In the genomic region with DNA sequence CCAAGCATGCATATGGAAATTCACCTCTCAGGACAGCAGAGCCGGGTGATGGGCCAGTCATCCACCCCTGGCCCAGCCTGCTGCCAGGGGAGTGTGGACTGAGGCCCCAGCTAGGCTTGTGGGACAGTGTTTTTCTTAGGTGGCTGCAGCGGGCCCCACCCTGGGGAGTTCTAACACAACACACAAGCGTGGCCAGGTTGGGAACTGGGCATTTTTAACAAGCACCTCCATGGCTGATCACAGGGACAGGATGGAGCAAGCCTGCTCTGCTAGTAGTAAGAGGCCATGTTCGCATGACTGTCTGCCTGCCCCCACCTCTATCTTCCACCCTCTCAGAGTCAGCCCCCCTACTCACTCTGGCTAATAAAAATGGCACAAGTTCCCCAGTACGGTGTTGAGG, we compare ENCODE assay signal across 10 mouse cellular contexts. TPM values are rescaled to one million over a fixed set of nuclear protein-coding genes. Genes with fewer than 3 reads are reported as not detected.
A peak's percentile ranks its signal among the peaks of the same experiment; 100 is the strongest.
DNase-seq lines count a peak whose midpoint lies in the region; ATAC-seq and TF ChIP-seq lines count a peak whose summit lies in the region.
"Had no signal": no experiment of that assay in that cellular context is flagged by ENCODE, and none has a peak within 500 bp of the region (broad histone marks: within the 10 kb centered on the region; RNA-seq: fewer than 3 reads in every experiment).

No protein-coding gene starts in this region.

- H3K4me3 ChIP-seq in hindbrain, embryonic 10.5 days, result peak overlapping the region; percentile 90
- H3K4me3 ChIP-seq in hindbrain, postnatal 0 days (ENCODE audit: low read length), result no peak overlapping the region
- peak overlapping the region; percentile 83 for H3K4me3 ChIP-seq in embryonic facial prominence, embryonic 10.5 days
- no peak overlapping the region for H3K4me3 ChIP-seq in forebrain, embryonic 15.5 days
- no peak overlapping the region for H3K4me3 ChIP-seq in midbrain, embryonic 14.5 days (replicated peaks; ENCODE audit: low read depth, low read length)
- H3K4me3 ChIP-seq: megakaryocyte, embryonic 14.5 days had no signal

- H3K27me3 ChIP-seq in hindbrain, embryonic 10.5 days (ENCODE audit: insufficient read depth, poor library complexity, severe bottlenecking), result no peaks in the 10 kb centered on the region
- H3K27me3 ChIP-seq in hindbrain, postnatal 0 days (ENCODE audit: insufficient read depth, low read length), result no peaks in the 10 kb centered on the region
- H3K27me3 ChIP-seq in embryonic facial prominence, embryonic 10.5 days (replicated peaks; ENCODE audit: low read depth, poor library complexity, severe bottlenecking), result no peaks in the 10 kb centered on the region
- H3K27me3 ChIP-seq in forebrain, embryonic 15.5 days, result no peaks in the 10 kb centered on the region
- no peaks in the 10 kb centered on the region for H3K27me3 ChIP-seq in midbrain, embryonic 14.5 days (ENCODE audit: control insufficient read depth, insufficient read depth, low read length)

- peaks cover 2% of the 10 kb centered on the region; the same call in 1 of the 2 replicates for H3K36me3 ChIP-seq in hindbrain, embryonic 10.5 days
- no peaks in the 10 kb centered on the region for H3K36me3 ChIP-seq in hindbrain, postnatal 0 days (ENCODE audit: insufficient read depth, low read length)
- 0 out of 2 replicates have a peak, but pooled peaks cover 2% of the 10 kb centered on the region for H3K36me3 ChIP-seq in embryonic facial prominence, embryonic 10.5 days (replicated peaks)
- H3K36me3 ChIP-seq in forebrain, embryonic 15.5 days, result no peaks in the 10 kb centered on the region
- H3K36me3 ChIP-seq in midbrain, embryonic 14.5 days (ENCODE audit: control insufficient read depth, insufficient read depth, low read length), result no peaks in the 10 kb centered on the region

- no peak for DNase-seq in hindbrain, embryonic 10.5 days (ENCODE audit: low spot score)
- DNase-seq in hindbrain, postnatal 0 days (ENCODE audit: low spot score), result no peak
- peak; percentile 8 for DNase-seq in embryonic facial prominence, embryonic 10.5 days (ENCODE audit: low spot score)
- DNase-seq in midbrain, embryonic 14.5 days, result no peak
- no peak for DNase-seq in spleen, postnatal 36 days (ENCODE audit: low spot score in 2 of 2)
- no peak for DNase-seq in spleen, adult 18-20 months
- DNase-seq: left cerebral cortex, postnatal 4 days; thymus, adult 18-20 months had no signal

- H3K9ac ChIP-seq in hindbrain, postnatal 0 days (replicated peaks; ENCODE audit: low read length), result no peak overlapping the region
- no peak overlapping the region for H3K9ac ChIP-seq in forebrain, embryonic 15.5 days (replicated peaks)
- H3K9ac ChIP-seq in midbrain, embryonic 14.5 days (replicated peaks; ENCODE audit: low read length), result peak overlapping the region; percentile 31; the same call in 1 of the 2 replicates

- TF ChIP-seq CTCF in hindbrain, postnatal 0 days (IDR thresholded peaks at IDR 0.05; ENCODE audit: low read depth), result no peak

- peaks cover 97% of the 10 kb centered on the region for H3K4me1 ChIP-seq in hindbrain, embryonic 10.5 days (replicated peaks)
- H3K4me1 ChIP-seq in hindbrain, postnatal 0 days (ENCODE audit: insufficient read depth, low read length), result peaks cover 41% of the 10 kb centered on the region
- H3K4me1 ChIP-seq in embryonic facial prominence, embryonic 10.5 days, result peaks cover 96% of the 10 kb centered on the region
- H3K4me1 ChIP-seq in forebrain, embryonic 15.5 days, result peaks cover 66% of the 10 kb centered on the region
- H3K4me1 ChIP-seq in midbrain, embryonic 14.5 days (ENCODE audit: control insufficient read depth, insufficient read depth, low read length), result peaks cover 59% of the 10 kb centered on the region

- ATAC-seq in hindbrain, postnatal 0 days, result no peak
- ATAC-seq in forebrain, embryonic 15.5 days (replicated peaks), result no peak
- ATAC-seq in midbrain, embryonic 14.5 days (ENCODE audit: low FRiP score, low TSS enrichment), result no peak

- peak overlapping the region; percentile 99 for H3K27ac ChIP-seq in hindbrain, embryonic 10.5 days
- no peak overlapping the region for H3K27ac ChIP-seq in hindbrain, postnatal 0 days
- peak overlapping the region; percentile 96; the same call in 1 of the 2 replicates for H3K27ac ChIP-seq in embryonic facial prominence, embryonic 10.5 days (replicated peaks)
- 0 out of 2 replicates have a peak overlapping the region, but pooled peaks have one; percentile 11 for H3K27ac ChIP-seq in forebrain, embryonic 15.5 days (replicated peaks)
- H3K27ac ChIP-seq in midbrain, embryonic 14.5 days (replicated peaks; ENCODE audit: low read depth, low read length), result 0 out of 2 replicates have a peak overlapping the region, but pooled peaks have one; percentile 45

- 69% methylated on average over 5 of the region's 5 CpGs for WGBS in hindbrain, embryonic 10.5 days
- WGBS in hindbrain, postnatal 0 days, result 64% methylated on average over 5 of the region's 5 CpGs
- WGBS in embryonic facial prominence, embryonic 10.5 days, result 68% methylated on average over 5 of the region's 5 CpGs
- WGBS in forebrain, embryonic 15.5 days, result 70% methylated on average over 5 of the region's 5 CpGs
- 64% methylated on average over 5 of the region's 5 CpGs for WGBS in midbrain, embryonic 14.5 days

- H3K9me3 ChIP-seq in hindbrain, embryonic 10.5 days, result no peaks in the 10 kb centered on the region
- H3K9me3 ChIP-seq in hindbrain, postnatal 0 days (ENCODE audit: low read length), result no peaks in the 10 kb centered on the region
- no peaks in the 10 kb centered on the region for H3K9me3 ChIP-seq in embryonic facial prominence, embryonic 10.5 days
- no peaks in the 10 kb centered on the region for H3K9me3 ChIP-seq in forebrain, embryonic 15.5 days
- H3K9me3 ChIP-seq in midbrain, embryonic 14.5 days (ENCODE audit: control insufficient read depth, low read length), result no peaks in the 10 kb centered on the region
- H3K9me3 ChIP-seq: megakaryocyte, embryonic 14.5 days had no signal

- no peak overlapping the region for H3K4me2 ChIP-seq in hindbrain, postnatal 0 days (ENCODE audit: low read depth, low read length)
- no peak overlapping the region for H3K4me2 ChIP-seq in forebrain, embryonic 15.5 days (replicated peaks)
- peak overlapping the region; percentile 98 for H3K4me2 ChIP-seq in midbrain, embryonic 14.5 days (ENCODE audit: low read length)

RNA-seq across cellular contexts. Expression of gene Glis2, which starts 3.5 kb away (rescaled TPM):
- 27.3 and 27.9 TPM in 2 replicates for polyA plus RNA-seq in hindbrain, embryonic 10.5 days (2016; fragmentation: Nextera tagmentation; extraction: Ambion mirVana)
- 25.8 and 28.2 TPM in 2 replicates for total RNA-seq in hindbrain, postnatal 0 days (2014; rRNA removed)
- polyA plus RNA-seq in hindbrain, postnatal 0 days (2015; fragmentation: Nextera tagmentation; extraction: Ambion mirVana), result 12.0 and 12.5 TPM in 2 replicates
- polyA plus RNA-seq in embryonic facial prominence, embryonic 10.5 days (2016; fragmentation: Nextera tagmentation; extraction: Ambion mirVana), result 22.2 and 22.3 TPM in 2 replicates
- polyA plus RNA-seq in forebrain, embryonic 15.5 days (2015; fragmentation: Nextera tagmentation; extraction: Ambion mirVana), result 11.0 and 14.6 TPM in 2 replicates
- polyA plus RNA-seq in midbrain, embryonic 14.5 days (2014; fragmentation: Nextera tagmentation; extraction: Ambion mirVana), result 13.2 and 13.4 TPM in 2 replicates

RNA-seq across cellular contexts. Expression of gene Pam16, which starts 26.7 kb away (rescaled TPM):
- polyA plus RNA-seq in hindbrain, embryonic 10.5 days (2016; fragmentation: Nextera tagmentation; extraction: Ambion mirVana), result 88.0 and 131 TPM in 2 replicates
- 25.4 and 88.3 TPM in 2 replicates for total RNA-seq in hindbrain, postnatal 0 days (2014; rRNA removed)
- polyA plus RNA-seq in hindbrain, postnatal 0 days (2015; fragmentation: Nextera tagmentation; extraction: Ambion mirVana), result 135 and 140 TPM in 2 replicates
- 92.6 and 97.5 TPM in 2 replicates for polyA plus RNA-seq in embryonic facial prominence, embryonic 10.5 days (2016; fragmentation: Nextera tagmentation; extraction: Ambion mirVana)
- 162 and 171 TPM in 2 replicates for polyA plus RNA-seq in forebrain, embryonic 15.5 days (2015; fragmentation: Nextera tagmentation; extraction: Ambion mirVana)
- polyA plus RNA-seq in midbrain, embryonic 14.5 days (2014; fragmentation: Nextera tagmentation; extraction: Ambion mirVana), result 171 and 207 TPM in 2 replicates

RNA-seq across cellular contexts. Expression of gene Tfap4, which starts 38.4 kb away (rescaled TPM):
- polyA plus RNA-seq in hindbrain, embryonic 10.5 days (2016; fragmentation: Nextera tagmentation; extraction: Ambion mirVana), result 21.3 and 27.5 TPM in 2 replicates
- total RNA-seq in hindbrain, postnatal 0 days (2014; rRNA removed), result 7.8 and 9.3 TPM in 2 replicates
- 7.0 and 7.6 TPM in 2 replicates for polyA plus RNA-seq in hindbrain, postnatal 0 days (2015; fragmentation: Nextera tagmentation; extraction: Ambion mirVana)
- polyA plus RNA-seq in embryonic facial prominence, embryonic 10.5 days (2016; fragmentation: Nextera tagmentation; extraction: Ambion mirVana), result 37.7 and 39.5 TPM in 2 replicates
- polyA plus RNA-seq in forebrain, embryonic 15.5 days (2015; fragmentation: Nextera tagmentation; extraction: Ambion mirVana), result 14.3 and 15.2 TPM in 2 replicates
- 7.2 and 8.9 TPM in 2 replicates for polyA plus RNA-seq in midbrain, embryonic 14.5 days (2014; fragmentation: Nextera tagmentation; extraction: Ambion mirVana)

RNA-seq across cellular contexts. Expression of gene Vasn, which starts 41.7 kb away (rescaled TPM):
- 10.3 and 12.6 TPM in 2 replicates for polyA plus RNA-seq in hindbrain, embryonic 10.5 days (2016; fragmentation: Nextera tagmentation; extraction: Ambion mirVana)
- total RNA-seq in hindbrain, postnatal 0 days (2014; rRNA removed), result 18.4 and 18.8 TPM in 2 replicates
- 6.1 and 7.3 TPM in 2 replicates for polyA plus RNA-seq in hindbrain, postnatal 0 days (2015; fragmentation: Nextera tagmentation; extraction: Ambion mirVana)
- polyA plus RNA-seq in embryonic facial prominence, embryonic 10.5 days (2016; fragmentation: Nextera tagmentation; extraction: Ambion mirVana), result 14.4 and 16.2 TPM in 2 replicates
- polyA plus RNA-seq in forebrain, embryonic 15.5 days (2015; fragmentation: Nextera tagmentation; extraction: Ambion mirVana), result 3.0 and 3.6 TPM in 2 replicates
- 3.4 and 3.9 TPM in 2 replicates for polyA plus RNA-seq in midbrain, embryonic 14.5 days (2014; fragmentation: Nextera tagmentation; extraction: Ambion mirVana)

RNA-seq across cellular contexts. Expression of gene Dnaja3, which starts 41.7 kb away (rescaled TPM):
- 60.7 and 62.7 TPM in 2 replicates for polyA plus RNA-seq in hindbrain, embryonic 10.5 days (2016; fragmentation: Nextera tagmentation; extraction: Ambion mirVana)
- 49.6 and 50.6 TPM in 2 replicates for total RNA-seq in hindbrain, postnatal 0 days (2014; rRNA removed)
- 52.9 and 54.3 TPM in 2 replicates for polyA plus RNA-seq in hindbrain, postnatal 0 days (2015; fragmentation: Nextera tagmentation; extraction: Ambion mirVana)
- 66.6 and 66.7 TPM in 2 replicates for polyA plus RNA-seq in embryonic facial prominence, embryonic 10.5 days (2016; fragmentation: Nextera tagmentation; extraction: Ambion mirVana)
- polyA plus RNA-seq in forebrain, embryonic 15.5 days (2015; fragmentation: Nextera tagmentation; extraction: Ambion mirVana), result 55.8 and 58.0 TPM in 2 replicates
- polyA plus RNA-seq in midbrain, embryonic 14.5 days (2014; fragmentation: Nextera tagmentation; extraction: Ambion mirVana), result 44.8 and 55.0 TPM in 2 replicates

Comparison
In these comparisons a context has a peak if more than half of its experiments do, and no peak if none do; other contexts are left out.
1. H3K4me3 ChIP-seq: peak in hindbrain, embryonic 10.5 days (single experiment) and embryonic facial prominence, embryonic 10.5 days (single experiment); none in hindbrain, postnatal 0 days (single experiment), forebrain, embryonic 15.5 days (single experiment) and midbrain, embryonic 14.5 days (single experiment).